Comparison of ENCODE assay signal across 23 mouse cellular contexts in the genomic region with DNA sequence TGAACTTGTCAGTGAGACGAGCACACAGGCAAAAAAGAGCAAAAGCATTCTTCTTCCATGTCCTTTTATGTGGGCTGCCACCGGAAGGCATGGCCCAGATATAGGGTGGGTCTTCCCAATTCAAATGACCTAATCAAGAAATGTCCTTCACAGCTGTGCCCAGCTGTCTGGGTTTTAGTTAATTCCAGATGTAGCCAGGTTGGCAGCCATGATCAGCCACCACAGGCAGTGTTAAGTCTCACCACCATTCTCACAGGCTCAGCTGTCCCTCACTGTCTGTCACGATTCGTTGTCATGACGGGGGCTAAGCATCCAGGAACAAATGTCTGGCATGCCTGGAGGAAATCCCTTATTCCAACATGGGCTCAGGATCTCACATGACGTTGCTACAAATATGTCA. TPM values are rescaled to one million over a fixed set of nuclear protein-coding genes. Genes with fewer than 3 reads are reported as not detected.
A peak's percentile ranks its signal among the peaks of the same experiment; 100 is the strongest.
DNase-seq lines count a peak whose midpoint lies in the region; ATAC-seq and TF ChIP-seq lines count a peak whose summit lies in the region.
"Had no signal": no experiment of that assay in that cellular context is flagged by ENCODE, and none has a peak within 500 bp of the region (broad histone marks: within the 10 kb centered on the region; RNA-seq: fewer than 3 reads in every experiment).

No protein-coding gene starts in this region.

- intact Hi-C loops in heart, postnatal 10 days (cut with DNase I), result no loop called here

- ATAC-seq in limb, embryonic 12.5 days (ENCODE audit: insufficient number of reproducible peaks, insufficient read depth, low FRiP score, low TSS enrichment, low read depth), result peak; percentile 15; the same call in 1 of the 2 replicates
- ATAC-seq in limb, embryonic 13.5 days (ENCODE audit: low FRiP score, low read depth), result peak; percentile 81; the same call in 1 of the 2 replicates
- no peak for ATAC-seq in CD4-positive, CD25-positive, alpha-beta regulatory T cell, adult 4 months
- ATAC-seq: activated CD4-positive, CD25-positive, alpha-beta regulatory T cell, adult 4 months; forebrain, embryonic 16.5 days; hindbrain, embryonic 16.5 days; inflammation-experienced regulatory T-cells, adult 6 months; Patski had no signal

- H3K27ac ChIP-seq in cerebellum, adult 2 months (ENCODE audit: insufficient read depth, low read length), result 0 out of 2 replicates have a peak overlapping the region, but pooled peaks have one; percentile 6
- no peak overlapping the region for H3K27ac ChIP-seq in heart, embryonic 10.5 days
- no peak overlapping the region for H3K27ac ChIP-seq in limb, embryonic 12.5 days
- no peak overlapping the region for H3K27ac ChIP-seq in limb, embryonic 10.5 days
- H3K27ac ChIP-seq in limb, embryonic 13.5 days, result no peak overlapping the region
- H3K27ac ChIP-seq: forebrain, embryonic 12.5 days; heart, embryonic 13.5 days; hindbrain, embryonic 12.5 days had no signal

- no peaks in the 10 kb centered on the region for H3K4me1 ChIP-seq in cerebellum, adult 2 months (ENCODE audit: control insufficient read depth, insufficient read depth, low read length)
- no peaks in the 10 kb centered on the region for H3K4me1 ChIP-seq in heart, embryonic 10.5 days
- no peaks in the 10 kb centered on the region for H3K4me1 ChIP-seq in limb, embryonic 12.5 days (replicated peaks)
- peaks cover 3% of the 10 kb centered on the region; the same call in 1 of the 2 replicates for H3K4me1 ChIP-seq in limb, embryonic 10.5 days
- no peaks in the 10 kb centered on the region for H3K4me1 ChIP-seq in limb, embryonic 13.5 days
- H3K4me1 ChIP-seq: forebrain, embryonic 12.5 days; heart, embryonic 13.5 days; hindbrain, embryonic 12.5 days had no signal

- no peak overlapping the region for H3K4me3 ChIP-seq in cerebellum, adult 2 months (replicated peaks; ENCODE audit: insufficient read depth, low read depth, low read length)
- no peak overlapping the region for H3K4me3 ChIP-seq in heart, embryonic 10.5 days
- no peak overlapping the region for H3K4me3 ChIP-seq in limb, embryonic 12.5 days (replicated peaks)
- no peak overlapping the region for H3K4me3 ChIP-seq in limb, embryonic 10.5 days
- no peak overlapping the region for H3K4me3 ChIP-seq in limb, embryonic 13.5 days
- H3K4me3 ChIP-seq: forebrain, embryonic 12.5 days; heart, embryonic 13.5 days; hindbrain, embryonic 12.5 days had no signal

- no peak for DNase-seq in cerebellum, adult 2 months
- DNase-seq in cerebellum, adult 11 months, result no peak
- peak; percentile 40 to 51 for DNase-seq in heart, postnatal 10 days
- DNase-seq in heart, embryonic 10.5 days (ENCODE audit: low spot score), result no peak
- no peak for DNase-seq in limb, embryonic 10.5 days (ENCODE audit: low spot score)
- DNase-seq: adrenal gland, postnatal 14 days; B cell, adult 2 months; cerebellum, adult 18-20 months; cerebellum, postnatal 10 days; gastrocnemius, postnatal 14 days; kidney, adult 2 months had no signal

- no peaks in the 10 kb centered on the region for H3K27me3 ChIP-seq in cerebellum, adult 2 months (ENCODE audit: control insufficient read depth, insufficient read depth, low read length)
- no peaks in the 10 kb centered on the region for H3K27me3 ChIP-seq in heart, embryonic 10.5 days (ENCODE audit: insufficient read depth, poor library complexity, severe bottlenecking)
- H3K27me3 ChIP-seq in limb, embryonic 12.5 days, result no peaks in the 10 kb centered on the region
- H3K27me3 ChIP-seq in limb, embryonic 10.5 days (ENCODE audit: low read depth, poor library complexity, severe bottlenecking), result no peaks in the 10 kb centered on the region
- H3K27me3 ChIP-seq in limb, embryonic 13.5 days, result no peaks in the 10 kb centered on the region
- H3K27me3 ChIP-seq: CH12.LX; forebrain, embryonic 12.5 days; heart, embryonic 13.5 days; hindbrain, embryonic 12.5 days; Patski had no signal

- TF ChIP-seq CTCF in cerebellum, adult 2 months (IDR thresholded peaks at IDR 0.05; ENCODE audit: borderline replicate concordance, insufficient read depth, low read depth, low read length), result no peak

- no peak overlapping the region for H3K9ac ChIP-seq in limb, embryonic 12.5 days (replicated peaks)
- H3K9ac ChIP-seq in limb, embryonic 13.5 days, result no peak overlapping the region
- H3K9ac ChIP-seq: forebrain, embryonic 12.5 days; heart, embryonic 13.5 days; hindbrain, embryonic 12.5 days had no signal

- no peaks in the 10 kb centered on the region for H3K9me3 ChIP-seq in heart, embryonic 10.5 days
- no peaks in the 10 kb centered on the region for H3K9me3 ChIP-seq in limb, embryonic 12.5 days
- no peaks in the 10 kb centered on the region for H3K9me3 ChIP-seq in limb, embryonic 10.5 days (replicated peaks)
- H3K9me3 ChIP-seq in limb, embryonic 13.5 days, result no peaks in the 10 kb centered on the region
- H3K9me3 ChIP-seq: forebrain, embryonic 12.5 days; heart, embryonic 13.5 days; hindbrain, embryonic 12.5 days had no signal

- no peak for TF ChIP-seq POLR2A in cerebellum, adult 2 months (IDR thresholded peaks at IDR 0.05; ENCODE audit: borderline replicate concordance, insufficient read depth, low read length)

- no peaks in the 10 kb centered on the region for H3K36me3 ChIP-seq in heart, embryonic 10.5 days
- H3K36me3 ChIP-seq in limb, embryonic 12.5 days, result no peaks in the 10 kb centered on the region
- H3K36me3 ChIP-seq in limb, embryonic 10.5 days, result no peaks in the 10 kb centered on the region
- H3K36me3 ChIP-seq in limb, embryonic 13.5 days, result no peaks in the 10 kb centered on the region
- H3K36me3 ChIP-seq: forebrain, embryonic 12.5 days; heart, embryonic 13.5 days; hindbrain, embryonic 12.5 days had no signal

- 77% methylated on average over 6 of the region's 6 CpGs for WGBS in cerebellum, adult 2 months
- WGBS in heart, embryonic 10.5 days, result 81% methylated on average over 6 of the region's 6 CpGs
- WGBS in limb, embryonic 12.5 days, result 71% methylated on average over 6 of the region's 6 CpGs
- 75% methylated on average over 6 of the region's 6 CpGs for WGBS in limb, embryonic 10.5 days
- WGBS in limb, embryonic 13.5 days, result 66% methylated on average over 6 of the region's 6 CpGs

- H3K4me2 ChIP-seq in limb, embryonic 12.5 days, result no peak overlapping the region
- H3K4me2 ChIP-seq in limb, embryonic 13.5 days (replicated peaks), result no peak overlapping the region
- H3K4me2 ChIP-seq: forebrain, embryonic 12.5 days; heart, embryonic 13.5 days; hindbrain, embryonic 12.5 days had no signal

RNA-seq across cellular contexts. Expression of a gene that starts 36.6 kb away (rescaled TPM):
- polyA plus RNA-seq in cerebellum, adult 2 months (2012; rRNA removed), result 218 and 239 TPM in 2 replicates
- 10 to 100 TPM; 58.0 to 76.6 TPM for total RNA-seq in heart, postnatal 10 days (2021)
- polyA plus RNA-seq in heart, embryonic 10.5 days (2016; fragmentation: Nextera tagmentation; extraction: Ambion mirVana), result 54.8 and 74.8 TPM in 2 replicates
- polyA plus RNA-seq in limb, embryonic 12.5 days (2016; fragmentation: Nextera tagmentation; extraction: Ambion mirVana), result 32.0 and 32.5 TPM in 2 replicates
- 23.9 and 26.1 TPM in 2 replicates for polyA plus RNA-seq in limb, embryonic 10.5 days (2016; fragmentation: Nextera tagmentation; extraction: Ambion mirVana)
- polyA plus RNA-seq in limb, embryonic 13.5 days (2015; fragmentation: Nextera tagmentation; extraction: Ambion mirVana), result 26.2 and 28.0 TPM in 2 replicates
- 1 to 10 TPM; 1.1 to 1.2 TPM for polyA plus RNA-seq in CD4-positive, CD25-positive, alpha-beta regulatory T cell, adult 4 months (2017; shearing (Covaris generic))

Comparison
In these comparisons a context has a peak if more than half of its experiments do, and no peak if none do; other contexts are left out.
1. DNase-seq: peak in heart, postnatal 10 days (2 of 2); none in cerebellum, adult 2 months (0 of 2), cerebellum, adult 11 months (single experiment), heart, embryonic 10.5 days (single experiment) and limb, embryonic 10.5 days (single experiment).
2. RNA of a gene that starts 36.6 kb away (polyA plus RNA-seq): 218 to 239 TPM in cerebellum, adult 2 months, 54.8 to 74.8 TPM in heart, embryonic 10.5 days, 32.0 to 32.5 TPM in limb, embryonic 12.5 days, 26.2 to 28.0 TPM in limb, embryonic 13.5 days and 23.9 to 26.1 TPM in limb, embryonic 10.5 days; 1.1 to 1.2 TPM in CD4-positive, CD25-positive, alpha-beta regulatory T cell, adult 4 months; every median in the first group is over 10 times any median in the second.